Mouse (Mus musculus) limb, embryonic 14.5 days (tissue): ENCODE data around the gene Agap1. TPM values are rescaled to one million over a fixed set of nuclear protein-coding genes. Genes with fewer than 3 reads are reported as not detected.

ENCODE experiments used
- ATAC-seq: fragments of 200-750 bp; cut with Nextera tagmentation; 2 replicates; pipeline ENCODE4 v1.8.0; 2017; ENCODE audit warnings: low read depth, moderate number of reproducible peaks, moderate TSS enrichment; ENCODE audit not compliant: low FRiP score
- DNase-seq: peaks from one replicate; pipeline ENCODE4 v3.0.0-alpha.2; 2015; ENCODE audit warnings: low spot score
- H3K27ac ChIP-seq: fragments of 300-500 bp; sonication (generic); replicated peaks from 2 replicates; pipeline ENCODE4 v1.5.1; 2014; ENCODE audit warnings: low read depth, mild to moderate bottlenecking, low read length, moderate library complexity, mixed read lengths
- H3K27me3 ChIP-seq: fragments of 300-500 bp; sonication (generic); 2 replicates; pipeline ENCODE4 v1.6.1; 2014; ENCODE audit warnings: low read length, mixed read lengths; ENCODE audit not compliant: control insufficient read depth, insufficient read depth
- H3K36me3 ChIP-seq: fragments of 300-500 bp; sonication (generic); 2 replicates; pipeline ENCODE4 v1.6.1; 2014; ENCODE audit warnings: mild to moderate bottlenecking, low read length, moderate library complexity, mixed read lengths; ENCODE audit not compliant: control insufficient read depth, insufficient read depth
- H3K4me1 ChIP-seq: fragments of 300-500 bp; sonication (generic); 2 replicates; pipeline ENCODE4 v1.6.1; 2014; ENCODE audit warnings: antibody characterized with exemption, low read length, mixed read lengths; ENCODE audit not compliant: control insufficient read depth, insufficient read depth
- H3K4me2 ChIP-seq: fragments of 300-500 bp; sonication (generic); replicated peaks from 2 replicates; pipeline ENCODE4 v1.6.1; 2014; ENCODE audit warnings: low read depth, mild to moderate bottlenecking, low read length, moderate library complexity; ENCODE audit not compliant: severe bottlenecking
- H3K4me3 ChIP-seq: fragments of 300-500 bp; sonication (generic); replicated peaks from 2 replicates; pipeline ENCODE4 v1.5.1; 2014; ENCODE audit warnings: low read length
- H3K9ac ChIP-seq: fragments of 300-500 bp; sonication (generic); 2 replicates; pipeline ENCODE4 v1.6.1; 2014; ENCODE audit warnings: mild to moderate bottlenecking, low read depth, low read length, moderate library complexity; ENCODE audit not compliant: severe bottlenecking
- H3K9me3 ChIP-seq: fragments of 300-500 bp; sonication (generic); 2 replicates; pipeline ENCODE4 v1.6.1; 2016; ENCODE audit warnings: low read length; ENCODE audit not compliant: control insufficient read depth
- POLR2A ChIP-seq: fragments of 200-500 bp; IDR thresholded peaks from 2 replicates; pipeline ENCODE4 v1.8.0; 2012; ENCODE audit warnings: inconsistent platforms, mild to moderate bottlenecking, moderate library complexity, borderline replicate concordance; ENCODE audit not compliant: insufficient read depth, insufficient read length; ENCODE audit errors: extremely low read depth
- WGBS: fragments of 180-500 bp; shearing (Covaris S2); extraction: QIAGEN DNeasy Blood & Tissue Kit; methylation state at CpG from one replicate; pipeline ENCODE4 v1.1.7; 2014; 5-methylcytosine and 5-hydroxymethylcytosine counted together
- polyA plus RNA-seq, 2 experiments: library from polyadenylated mRNA; depleted of rRNA in 1 of 2; stranded (reverse) in 1 of 2; unstranded in 1 of 2; fragments of >200 nt; fragmentation: Nextera tagmentation in 1 of 2; extraction: Ambion mirVana in 1 of 2; gene quantifications; 2 replicates each; pipeline versions ENCODE4 v1.2.1 to v1.2.3; 2012 to 2014

Agap1 gene
- polyA plus RNA-seq, 2 experiments: 16.2 to 19.5 TPM

GRCm38 (mm10) chr1:89450139-89450538 is 4.5 kb upstream of the Agap1 start:
- Histone ChIP-seq H3K4me3 (no peak overlapping the region), H3K27ac (no peak overlapping the region), H3K9me3 (no peaks in the 10 kb centered on the region), H3K36me3 (no peaks in the 10 kb centered on the region), H3K4me2 (no peak overlapping the region), H3K27me3 (no peaks in the 10 kb centered on the region), H3K9ac (no peak overlapping the region), H3K4me1 (peaks cover 4% of the 10 kb centered on the region; the same call in 1 of the 2 replicates)
- 84% methylated on average over 7 of the region's 7 CpGs for WGBS
- no peak for ATAC-seq
- DNase-seq: no peak
- TF ChIP-seq POLR2A: no peak

GRCm38 (mm10) chr1:89452138-89452537 is 2.5 kb upstream of the Agap1 start:
- no peaks in the 10 kb centered on the region for H3K36me3 ChIP-seq
- 90% methylated on average over 8 of the region's 8 CpGs for WGBS
- ATAC-seq: no peak
- H3K9me3 ChIP-seq: no peaks in the 10 kb centered on the region
- H3K27ac ChIP-seq: no peak overlapping the region
- H3K9ac ChIP-seq: no peak overlapping the region
- no peak overlapping the region for H3K4me3 ChIP-seq
- TF ChIP-seq POLR2A: no peak
- no peak overlapping the region for H3K4me2 ChIP-seq
- H3K27me3 ChIP-seq: no peaks in the 10 kb centered on the region
- peaks cover 18% of the 10 kb centered on the region for H3K4me1 ChIP-seq
- DNase-seq: no peak

DNA sequence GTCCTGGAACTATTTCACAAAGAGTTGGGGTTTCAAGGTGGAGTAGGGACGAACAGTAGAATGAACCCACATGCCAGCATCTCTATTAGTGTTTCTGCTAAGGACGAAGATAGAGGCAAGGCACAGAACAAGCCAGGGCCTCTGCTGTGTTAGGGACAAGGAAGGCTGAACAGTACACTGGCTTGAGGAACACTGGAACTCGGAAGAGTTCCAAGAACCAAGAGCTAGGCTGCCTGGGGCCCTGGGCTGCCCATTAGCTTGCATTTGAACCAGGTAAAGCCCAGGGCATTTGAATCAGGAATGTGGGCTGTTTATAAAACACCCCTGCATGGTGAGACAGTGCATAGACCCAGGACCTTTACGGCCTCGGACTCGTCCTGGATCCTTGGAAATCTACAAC is 940 bp upstream of the Agap1 start:
- 0 out of 2 replicates have a peak, but pooled peaks cover 4% of the 10 kb centered on the region for H3K9me3 ChIP-seq
- TF ChIP-seq POLR2A: no peak
- peak overlapping the region; percentile 98 for H3K4me2 ChIP-seq
- H3K27ac ChIP-seq: 0 out of 2 replicates have a peak overlapping the region, but pooled peaks have one; percentile 72
- no peaks in the 10 kb centered on the region for H3K36me3 ChIP-seq
- no peaks in the 10 kb centered on the region for H3K27me3 ChIP-seq
- peak overlapping the region; percentile 86 for H3K9ac ChIP-seq
- WGBS: 30% methylated on average over 6 of the region's 6 CpGs
- H3K4me1 ChIP-seq: peaks cover 18% of the 10 kb centered on the region
- ATAC-seq (no peak), DNase-seq (no peak)
- peak overlapping the region; percentile 89 for H3K4me3 ChIP-seq

- H3K27me3 ChIP-seq: no peaks in the 10 kb centered on the region
- peak overlapping the region; percentile 86 for H3K9ac ChIP-seq
- under 1% methylated on average over 47 of the region's 51 CpGs for WGBS
- peaks cover 18% of the 10 kb centered on the region for H3K4me1 ChIP-seq
- H3K27ac ChIP-seq: peak overlapping the region; percentile 38; the same call in 1 of the 2 replicates
- H3K4me2 ChIP-seq: peak overlapping the region; percentile 98
- peak overlapping the region; percentile 89 for H3K4me3 ChIP-seq
- DNase-seq (no peak), ATAC-seq (no peak)
- H3K9me3 ChIP-seq: 0 out of 2 replicates have a peak, but pooled peaks cover 5% of the 10 kb centered on the region
- no peak for TF ChIP-seq POLR2A
- H3K36me3 ChIP-seq: no peaks in the 10 kb centered on the region
These were observed 950 bp downstream of the Agap1 start for GRCm38 (mm10) chr1:89455421-89456091.

- TF ChIP-seq POLR2A: no peak
- Histone ChIP-seq H3K9me3 (0 out of 2 replicates have a peak, but pooled peaks cover 5% of the 10 kb centered on the region), H3K4me3 (peak overlapping the region; percentile 89), H3K27me3 (no peaks in the 10 kb centered on the region), H3K27ac (no peak overlapping the region), H3K4me1 (peaks cover 24% of the 10 kb centered on the region), H3K4me2 (peak overlapping the region; percentile 98), H3K36me3 (no peaks in the 10 kb centered on the region), H3K9ac (no peak overlapping the region)
- 33% methylated on average over 5 of the region's 5 CpGs for WGBS
- no peak for ATAC-seq
- no peak for DNase-seq
These were observed 1.9 kb downstream of the Agap1 start for GRCm38 (mm10) chr1:89456456-89456855.
